Mouse (Mus musculus) kidney, adult 8-10 months (tissue): Measurements from ENCODE around the gene Scrn1.

ENCODE experiments used
- DNase-seq, 2 experiments: peaks; one replicate each; pipeline ENCODE4 v3.0.0; 2022

Gene Scrn1

GRCm38 (mm10) chr6:54528666-54529065, 37.6 kb downstream of the Scrn1 start:
- DNase-seq = no peak

DNA sequence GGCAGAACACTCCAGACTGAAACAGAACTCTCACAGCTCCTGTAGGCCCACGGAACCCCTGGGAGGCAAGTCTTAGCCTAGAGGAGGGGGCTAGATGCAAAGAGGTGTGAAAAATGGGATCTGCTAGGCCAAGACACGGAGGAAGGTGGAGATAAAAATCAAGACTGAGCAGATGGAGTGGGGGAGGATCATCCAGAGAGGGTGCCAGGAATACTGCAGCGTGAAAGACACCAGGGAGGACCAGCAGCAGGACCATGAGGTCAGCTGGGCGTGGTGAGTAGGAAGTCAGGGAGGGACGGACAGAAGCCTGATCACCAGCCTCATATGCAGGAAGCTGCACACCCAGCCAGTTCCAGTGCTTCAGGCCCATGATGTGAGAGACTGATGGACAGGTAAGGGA, 47.5 kb downstream of the Scrn1 start:
- DNase-seq = no peak

- DNase-seq = no peak
Measured at GRCm38 (mm10) chr6:54516512-54517134, 49.7 kb downstream of the Scrn1 start.

DNA sequence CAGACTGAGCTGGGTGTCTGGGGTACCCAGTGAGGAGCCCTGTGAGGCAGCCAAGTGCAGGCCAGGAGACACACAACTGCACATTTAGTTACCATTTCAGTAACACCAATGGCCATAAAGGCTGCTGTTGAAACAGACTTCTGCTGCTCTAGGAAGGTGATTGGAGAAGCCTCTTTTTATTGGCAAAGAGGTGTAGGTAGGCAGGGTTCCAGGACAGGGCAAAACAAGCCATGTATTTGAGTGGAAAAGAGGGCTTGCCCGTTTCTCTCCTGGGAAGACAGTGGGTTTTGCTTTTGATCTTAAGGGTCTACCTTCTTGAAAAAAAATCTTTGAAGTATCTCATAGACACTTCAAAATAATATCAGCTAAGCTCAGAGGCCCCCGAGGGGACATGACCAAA, 54.0 kb downstream of the Scrn1 start:
- DNase-seq = no peak

DNA sequence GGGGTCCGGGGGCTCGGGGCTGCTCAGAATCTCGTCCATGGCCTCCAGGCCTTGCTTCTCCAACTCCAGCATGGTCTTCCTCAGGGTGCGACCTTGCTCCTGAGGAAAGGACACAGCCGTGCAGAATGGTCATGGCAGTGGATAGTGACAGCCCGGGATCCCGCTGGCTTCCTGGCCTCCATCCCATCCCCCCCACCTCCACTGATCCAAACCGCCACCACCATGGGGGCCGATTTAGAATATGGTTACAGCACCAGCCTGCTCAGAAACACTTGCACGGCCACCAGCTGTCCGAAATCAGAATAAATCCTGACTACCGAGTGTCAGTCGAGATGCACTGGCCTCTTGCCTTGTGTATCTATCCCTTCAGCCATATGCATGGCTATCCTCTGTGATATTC, 57.0 kb downstream of the Scrn1 start:
- DNase-seq = no peak

DNA sequence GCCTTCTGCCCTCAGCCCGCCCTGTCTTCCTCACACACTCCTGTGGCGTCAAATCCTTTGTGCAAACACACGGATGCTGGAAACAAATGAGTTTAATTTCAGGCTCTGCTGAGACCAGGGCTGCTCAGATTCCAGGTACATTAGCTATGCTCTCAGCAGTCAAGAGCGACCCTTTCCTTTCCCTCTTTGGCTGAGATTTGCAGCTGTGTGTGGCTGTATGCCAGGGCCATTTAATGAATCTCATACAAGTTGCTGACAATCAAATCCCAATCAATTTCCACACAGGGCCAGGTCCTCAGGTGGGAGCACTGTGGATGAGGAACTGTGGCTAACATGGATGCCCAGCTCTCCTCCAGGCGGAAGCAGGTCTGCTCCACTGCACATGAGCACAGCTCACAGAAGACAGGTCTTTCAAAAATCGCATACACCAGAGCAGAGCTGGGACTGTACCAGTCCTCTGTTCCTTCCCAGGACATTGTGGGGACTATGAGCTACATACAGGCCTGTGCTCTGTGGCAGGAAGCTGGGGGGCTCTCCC, 58.0 kb downstream of the Scrn1 start:
- no peak for DNase-seq

GRCm38 (mm10) chr6:54507808-54508207, 58.5 kb downstream of the Scrn1 start:
- DNase-seq = no peak

DNA sequence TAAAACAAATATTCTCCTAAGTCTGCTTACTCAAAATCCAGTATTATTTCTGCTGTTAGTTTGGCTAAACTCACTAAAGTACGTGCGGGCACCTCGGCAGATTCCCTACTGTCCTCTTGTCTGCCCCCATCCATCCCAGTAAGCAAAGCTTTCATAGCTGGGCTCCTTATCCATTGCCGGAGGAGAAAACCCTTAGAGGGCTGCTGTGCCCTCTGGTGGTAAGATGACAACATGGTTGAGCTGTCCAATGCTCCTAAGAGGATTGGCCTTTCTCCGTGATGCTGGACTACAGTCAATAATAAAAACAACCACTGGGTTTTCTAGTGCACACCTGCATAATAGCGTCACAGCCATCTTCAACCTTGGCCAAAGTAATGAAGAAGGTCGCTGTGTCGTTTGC, 59.3 kb downstream of the Scrn1 start:
- DNase-seq = peak; percentile 16 to 52

- no peak for DNase-seq
Measured at GRCm38 (mm10) chr6:54506318-54506717, 60.0 kb downstream of the Scrn1 start.

DNA sequence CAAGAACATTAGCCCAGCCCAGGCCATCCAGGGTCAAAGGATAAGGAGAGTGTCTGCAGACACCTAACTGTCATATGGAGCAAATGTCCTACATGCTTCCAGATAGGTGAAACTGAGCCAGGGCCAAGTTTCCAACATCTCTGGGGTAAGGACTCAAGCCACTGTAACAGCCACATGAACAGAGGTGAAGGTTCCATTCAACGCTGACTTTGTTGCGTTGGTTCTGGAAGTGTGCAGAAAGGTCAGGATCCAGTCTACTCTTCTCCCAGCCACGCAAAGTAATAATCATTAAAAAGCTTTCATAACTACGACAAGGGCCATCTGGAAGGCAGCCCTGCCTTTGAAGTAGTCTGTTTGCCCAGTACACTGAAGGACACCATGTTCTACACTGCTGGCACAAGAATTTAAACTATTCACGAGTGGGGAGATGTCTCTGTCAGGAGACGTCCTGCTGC, 63.6 kb downstream of the Scrn1 start:
- peak in 1 of 2 experiments; percentile 10 for DNase-seq

DNA sequence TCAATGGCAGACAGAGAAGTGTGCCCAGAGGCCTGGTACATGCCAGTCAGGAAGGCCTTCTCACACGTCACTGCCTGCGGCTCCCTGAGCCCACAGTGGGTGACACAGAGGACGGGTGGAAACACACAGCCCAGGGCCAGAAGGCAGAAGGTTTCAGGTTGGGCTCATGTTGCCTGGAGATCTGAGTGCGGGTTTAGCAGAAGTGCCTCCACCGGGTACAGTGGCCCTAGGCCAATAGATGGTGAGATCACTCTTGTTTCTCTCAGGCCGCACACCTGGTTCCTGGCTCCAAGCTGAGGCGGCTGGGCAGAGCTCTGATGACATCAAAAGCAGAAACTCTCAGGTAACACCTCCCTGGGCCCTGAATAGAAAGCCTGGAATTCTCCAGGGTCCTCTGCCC, 70.1 kb downstream of the Scrn1 start:
- DNase-seq = no peak

DNA sequence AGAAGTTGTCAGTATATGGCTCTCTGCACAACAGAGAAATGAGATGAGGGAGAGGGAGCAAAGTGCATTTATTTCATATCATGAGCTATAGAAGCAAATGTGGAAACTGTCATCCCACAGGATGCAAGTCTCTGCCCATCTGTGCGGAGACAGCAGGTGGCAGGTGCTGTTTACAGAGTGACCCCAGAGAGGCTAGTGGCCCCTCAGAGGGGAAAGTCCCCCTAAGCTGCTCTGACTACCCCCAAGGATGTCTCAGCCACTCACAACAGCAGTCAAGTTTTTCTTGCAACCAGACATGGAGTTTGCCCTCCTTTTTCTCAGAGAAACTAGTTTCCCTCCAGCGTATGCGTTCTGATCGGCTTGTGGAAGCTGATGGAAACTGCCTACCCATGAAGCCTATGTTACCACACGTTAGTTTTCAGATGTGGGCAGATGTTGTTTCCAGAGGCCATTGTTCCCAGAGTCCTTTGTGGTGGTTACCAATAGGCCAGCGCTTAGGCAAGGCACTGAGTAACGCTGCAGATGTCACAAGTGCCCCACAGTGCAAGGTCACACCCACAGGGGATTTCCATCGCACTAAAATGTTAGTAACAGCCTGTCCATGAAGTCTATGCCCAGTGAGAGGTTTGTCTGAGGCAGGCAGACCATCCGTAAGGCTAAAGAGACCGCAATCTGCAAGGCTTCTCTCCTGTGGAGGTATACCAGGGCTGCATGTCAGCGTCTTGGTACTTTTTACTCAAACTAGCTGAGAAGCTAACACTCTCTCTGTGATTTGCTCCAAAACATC, 71.5 kb downstream of the Scrn1 start:
- no peak for DNase-seq

- no peak for DNase-seq
Measured at GRCm38 (mm10) chr6:54494097-54494496, 72.2 kb downstream of the Scrn1 start.

DNA sequence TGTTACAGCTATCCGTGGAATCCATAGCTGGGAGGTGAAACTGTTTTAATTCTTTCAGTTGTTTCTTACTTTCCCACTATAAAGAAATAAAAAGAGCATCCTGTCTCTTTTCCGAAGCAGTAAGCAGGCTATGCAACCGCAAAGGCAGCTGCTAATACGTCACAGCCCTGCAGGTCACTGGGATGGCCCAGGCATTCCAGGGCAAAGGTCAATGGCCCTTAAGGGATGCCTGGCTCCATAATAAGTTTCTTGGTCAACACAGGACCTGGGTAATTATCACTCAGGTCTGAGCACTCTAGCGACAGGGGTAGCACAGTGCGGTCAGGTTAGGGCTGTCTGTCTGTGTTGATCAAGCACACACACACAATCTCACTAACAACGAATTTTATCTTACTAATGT, 75.2 kb downstream of the Scrn1 start:
- DNase-seq = no peak

DNA sequence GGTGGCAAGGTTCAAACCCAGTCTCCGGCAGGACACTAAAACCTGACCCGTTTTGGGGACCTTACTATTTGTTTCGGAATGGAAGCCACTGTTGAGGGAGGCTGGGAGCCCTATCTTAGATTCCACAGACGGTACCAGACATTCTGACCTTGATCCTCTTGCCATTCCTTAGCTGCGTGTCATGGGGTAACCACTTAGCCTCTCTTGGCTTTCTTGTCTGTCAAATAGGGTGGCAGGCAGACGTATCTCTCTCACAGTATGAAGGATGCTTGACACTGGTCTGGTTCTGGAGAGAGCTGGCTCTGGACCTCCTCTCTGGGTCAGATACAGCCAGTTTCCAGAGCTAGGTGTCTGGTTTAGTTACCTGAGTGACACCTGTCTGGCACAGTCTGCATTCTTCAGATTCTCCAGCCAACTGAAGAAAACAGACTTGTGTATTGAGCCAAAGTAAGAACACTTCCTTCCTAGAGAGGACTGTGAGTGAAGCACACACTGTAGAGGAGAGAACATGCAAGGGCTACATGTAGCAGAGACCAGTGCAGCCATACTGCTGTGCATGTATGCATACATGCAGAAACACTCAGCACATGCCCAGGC, 80.2 kb downstream of the Scrn1 start:
- no peak for DNase-seq

GRCm38 (mm10) chr6:54485435-54485901, 80.8 kb downstream of the Scrn1 start:
- DNase-seq = no peak

DNA sequence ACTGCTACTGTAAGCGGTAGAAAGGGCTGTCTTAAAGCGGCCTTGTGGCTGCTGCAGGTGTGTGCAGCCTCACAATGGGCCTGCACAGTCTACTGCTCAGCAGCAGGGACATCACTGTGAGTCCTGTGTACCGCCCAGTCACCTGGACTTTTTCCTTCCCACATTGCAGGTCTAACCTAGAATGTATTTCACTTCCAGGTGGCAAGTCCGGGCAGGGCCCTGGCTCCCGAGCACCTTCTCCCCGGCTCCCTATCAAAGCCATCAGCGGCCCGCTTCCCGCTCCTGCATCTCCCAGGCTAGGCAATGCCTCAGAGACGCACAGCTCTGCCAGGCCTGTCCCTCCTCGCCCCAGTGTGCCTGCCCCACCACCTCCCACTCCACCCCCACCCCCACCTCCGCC, 81.3 kb downstream of the Scrn1 start:
- no peak for DNase-seq

- no peak for DNase-seq
Measured at GRCm38 (mm10) chr6:54481390-54482112, 84.7 kb downstream of the Scrn1 start.

GRCm38 (mm10) chr6:54478646-54479324, 87.5 kb downstream of the Scrn1 start:
- peak in 1 of 2 experiments; percentile 33 for DNase-seq

DNA sequence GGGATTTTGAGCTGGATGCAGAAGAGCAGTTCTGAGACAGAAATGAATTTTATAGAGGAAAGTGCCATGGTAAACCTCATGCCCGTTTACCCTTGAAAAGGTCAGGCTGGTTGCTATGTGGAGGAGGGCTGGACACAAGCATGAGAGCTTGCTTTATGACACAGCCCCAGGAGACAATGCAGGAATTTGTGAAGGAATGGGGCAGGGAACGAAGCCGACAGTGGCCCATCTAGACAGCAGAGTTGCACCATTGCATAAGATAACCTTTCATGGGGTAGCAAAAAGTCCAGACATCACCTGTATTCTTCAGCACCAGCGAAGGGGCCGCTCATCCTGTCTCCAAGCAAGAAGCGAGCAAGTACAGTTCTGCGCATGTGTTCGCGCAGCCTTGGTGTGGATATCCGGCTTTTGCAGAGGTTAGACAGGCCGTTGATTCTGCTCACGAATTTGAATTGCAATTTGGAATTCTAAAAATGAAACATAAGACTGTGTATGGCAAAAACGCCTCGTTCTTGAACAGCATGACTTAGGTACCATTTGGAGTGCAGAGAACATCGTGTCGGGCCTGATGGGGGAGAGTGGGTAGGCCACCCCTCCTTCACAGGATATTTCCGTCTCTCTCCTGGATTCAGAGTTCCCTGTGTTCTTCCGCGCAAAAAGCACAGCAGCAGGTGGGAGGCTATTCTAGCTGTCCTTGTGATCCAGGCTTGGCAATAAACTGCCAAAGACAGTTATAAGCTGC, 90.2 kb downstream of the Scrn1 start:
- DNase-seq = no peak

DNA sequence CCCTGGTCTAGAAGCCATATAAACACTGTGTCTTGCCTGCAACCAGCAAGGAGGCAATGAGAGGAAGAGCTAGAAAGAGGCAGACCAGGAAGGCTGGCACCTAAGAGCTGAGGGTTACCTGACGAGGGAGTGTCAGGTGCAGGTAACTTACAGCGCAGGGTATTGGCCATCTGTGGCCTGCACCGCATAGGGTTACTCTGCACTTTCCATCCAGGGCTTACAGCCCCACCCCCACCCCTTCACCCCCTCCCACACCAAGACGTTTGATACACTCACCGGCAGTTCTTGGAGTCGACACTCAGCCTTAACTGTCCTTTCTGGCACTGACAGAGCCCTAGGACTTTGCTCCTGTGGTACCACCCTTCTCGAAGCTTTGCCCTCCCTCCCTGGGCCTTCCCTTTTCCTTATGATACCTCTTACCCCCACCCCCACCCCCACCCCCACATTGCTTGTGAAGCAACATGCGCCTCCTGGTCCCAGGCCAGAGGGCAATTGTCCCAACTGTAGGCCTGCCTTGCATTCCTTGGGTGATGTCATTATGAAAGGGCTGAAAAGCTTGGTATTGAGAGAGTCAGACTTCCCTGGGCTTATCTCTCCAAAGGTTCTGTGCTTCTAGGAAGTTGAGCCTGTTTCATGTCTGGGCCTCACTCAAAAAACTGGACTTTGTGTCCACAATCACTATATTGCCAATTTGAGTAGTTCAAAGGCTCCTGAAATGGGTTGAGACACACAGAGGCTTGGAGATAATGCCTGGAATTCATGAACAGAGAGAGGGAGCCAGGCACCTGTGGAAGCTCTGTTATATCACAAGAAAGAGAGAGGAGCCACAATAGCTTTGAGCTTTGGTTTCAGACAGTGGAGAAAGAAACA, 93.2 kb downstream of the Scrn1 start:
- DNase-seq = no peak
